Mouse (Mus musculus): ENCODE data around the gene Bhlha9.
"Not testable (repeated sequence)": the region's sequence is repeated elsewhere in the genome, so short reads cannot be mapped to it uniquely, and the experiment has no call there.

Bhlha9 gene

GRCm38 (mm10) chr11:76666002-76666649 is 6.1 kb upstream of the Bhlha9 start:
- DNase-seq = no peak

DNA sequence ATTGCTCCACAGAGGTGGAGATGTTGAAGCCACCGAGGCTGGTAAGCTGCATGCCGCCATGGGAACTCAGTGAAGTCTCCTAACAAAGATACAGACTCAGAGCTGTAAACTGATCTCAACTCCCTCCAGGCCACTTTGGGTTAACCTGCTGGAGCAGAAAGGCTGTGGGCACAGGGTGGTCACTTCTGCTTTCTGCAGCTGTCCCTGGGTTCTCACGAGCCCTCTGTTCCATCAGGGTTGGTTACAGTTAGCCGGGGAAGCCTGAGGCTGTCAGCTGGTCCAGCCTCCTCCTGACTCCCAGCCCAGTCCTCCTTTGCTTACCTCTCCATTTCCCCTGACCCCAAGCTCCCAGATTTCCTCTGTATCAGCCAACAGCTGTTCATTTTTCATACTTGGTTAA is 4.5 kb upstream of the Bhlha9 start:
- DNase-seq = no peak

- peak; percentile 69 for DNase-seq
Observed at GRCm38 (mm10) chr11:76672561-76673384, 503 bp downstream of the Bhlha9 start.

GRCm38 (mm10) chr11:76674199-76674598 is 1.9 kb downstream of the Bhlha9 start:
- no peak for DNase-seq

DNA sequence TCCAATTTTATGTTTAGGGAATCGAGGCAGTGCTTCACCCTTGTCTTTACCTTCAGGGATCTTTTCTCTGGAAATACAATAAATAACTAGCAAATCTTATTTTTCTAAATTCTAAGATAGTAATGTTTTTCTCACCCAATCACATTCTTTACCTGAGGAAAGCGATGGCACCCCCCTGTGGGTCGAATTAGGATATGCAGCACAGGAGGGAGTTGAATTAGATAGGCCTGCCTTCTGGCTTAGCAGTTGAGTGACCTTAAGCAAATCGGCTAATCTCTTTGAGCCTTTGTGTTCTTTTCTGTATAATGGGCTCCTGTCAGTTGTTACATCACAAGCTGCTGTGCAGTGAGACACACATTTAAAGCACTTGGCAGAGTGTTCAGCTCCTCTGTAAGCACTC is 2.4 kb downstream of the Bhlha9 start:
- DNase-seq = no peak

- not testable (repeated sequence) for DNase-seq
Observed at GRCm38 (mm10) chr11:76679508-76679907, 7.2 kb downstream of the Bhlha9 start, which contains the start of gene Trarg1. Gene Trarg1 (plus strand): TSS chr11:76679808.

DNA sequence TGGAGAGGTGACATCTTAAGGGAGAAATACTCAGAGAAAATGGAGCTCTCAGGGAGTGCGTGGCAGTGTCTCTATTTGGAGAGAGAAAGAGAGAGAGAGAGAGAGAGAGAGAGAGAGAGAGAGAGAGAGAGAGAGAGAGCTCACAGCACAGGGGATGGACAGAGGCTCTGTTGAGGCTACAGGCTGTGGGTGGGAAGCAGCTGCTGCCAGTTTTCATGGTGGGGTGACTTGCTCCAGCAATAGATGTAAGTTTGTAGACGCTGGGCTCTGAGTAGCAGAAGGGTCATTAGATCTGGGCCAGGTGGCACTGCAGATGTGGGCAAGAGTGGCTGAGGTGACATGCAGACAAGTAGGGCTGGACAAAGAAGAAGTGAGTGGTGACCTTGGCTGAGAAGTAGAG is 13.3 kb downstream of the Bhlha9 start:
- DNase-seq = no peak

DNA sequence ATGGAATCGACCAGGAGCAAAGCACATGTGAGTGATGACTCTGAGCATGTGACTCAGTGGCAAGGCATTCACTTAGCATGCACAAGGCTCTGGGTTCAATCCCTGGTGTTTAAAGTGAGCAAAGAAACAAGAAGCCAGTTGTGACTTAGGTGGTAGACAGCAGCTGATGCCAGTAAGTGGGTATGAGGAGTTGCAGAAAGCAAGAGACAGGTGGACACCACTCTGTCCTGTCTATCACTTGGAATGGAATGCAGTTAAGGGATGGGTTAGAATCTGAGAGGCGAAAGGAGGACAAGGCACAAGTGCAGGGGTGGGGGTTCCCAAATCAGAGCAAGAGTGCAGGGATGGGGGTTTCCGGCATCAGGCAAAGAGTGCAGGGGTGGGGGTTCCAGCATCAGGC is 19.8 kb downstream of the Bhlha9 start:
- no peak for DNase-seq

- DNase-seq = no peak
Observed at GRCm38 (mm10) chr11:76695810-76696209, 23.5 kb downstream of the Bhlha9 start.

- no peak for DNase-seq
Observed at GRCm38 (mm10) chr11:76699626-76700025, 27.4 kb downstream of the Bhlha9 start.

- DNase-seq = no peak
Observed at GRCm38 (mm10) chr11:76707656-76708055, 35.4 kb downstream of the Bhlha9 start.

GRCm38 (mm10) chr11:76708066-76708465 is 35.8 kb downstream of the Bhlha9 start:
- DNase-seq = no peak

- DNase-seq = no peak
Observed at GRCm38 (mm10) chr11:76708881-76709280, 36.6 kb downstream of the Bhlha9 start.

- no peak for DNase-seq
Observed at GRCm38 (mm10) chr11:76709625-76710452, 37.6 kb downstream of the Bhlha9 start.

DNA sequence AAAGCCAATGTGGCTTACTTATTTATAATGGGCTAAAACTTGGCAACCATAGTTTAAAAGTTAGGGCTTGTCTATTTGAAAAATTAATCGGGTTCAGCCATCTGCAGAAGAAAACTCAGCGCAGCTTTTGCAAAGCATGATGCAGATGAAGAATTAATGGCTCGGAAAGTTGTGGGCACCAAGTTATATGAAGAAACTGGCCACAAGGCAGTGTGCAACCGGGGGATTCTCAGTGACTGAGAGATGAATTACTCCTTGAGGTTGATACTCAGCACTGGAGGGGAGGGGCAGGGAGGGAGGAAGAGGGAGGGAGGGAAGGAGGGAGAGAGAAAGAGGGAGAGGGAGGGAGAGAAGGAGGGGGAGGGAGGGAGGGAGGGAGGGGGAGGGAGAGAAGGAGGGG is 44.7 kb downstream of the Bhlha9 start:
- no peak for DNase-seq

Data from cerebellum, adult 9-11 months (tissue).